Mouse (Mus musculus): ENCODE data around the gene Gins1. TPM values are rescaled to one million over a fixed set of nuclear protein-coding genes. Genes with fewer than 3 reads are reported as not detected.

The Gins1 gene
- polyA plus RNA-seq (2014; fragmentation: Nextera tagmentation; extraction: Ambion mirVana) = 62.8 and 77.8 TPM in 2 replicates

- Histone ChIP-seq H3K4me3 (ENCODE audit: low read length) (peak within 1 kb of the TSS; percentile 67), H3K9ac (ENCODE audit: low read depth, low read length) (peak within 1 kb of the TSS; percentile 62), H3K9me3 (ENCODE audit: control insufficient read depth, low read length) (no peaks in the 10 kb centered on the region), H3K4me1 (ENCODE audit: control insufficient read depth, insufficient read depth, low read length) (peaks cover 9% of the 10 kb centered on the region; the same call in 1 of the 2 replicates), H3K4me2 (replicated peaks; ENCODE audit: low read depth, low read length) (peak within 1 kb of the TSS; percentile 87), H3K27ac (ENCODE audit: low read depth, low read length) (peak within 1 kb of the TSS; percentile 90), H3K36me3 (ENCODE audit: control insufficient read depth, insufficient read depth, low read length) (no peaks in the 10 kb centered on the region), H3K27me3 (ENCODE audit: control insufficient read depth, insufficient read depth, low read length) (no peaks in the 10 kb centered on the region)
- 39% methylated on average over 9 of the region's 9 CpGs for WGBS
- no peak for ATAC-seq (ENCODE audit: low FRiP score, low TSS enrichment)
Measured at GRCm38 (mm10) chr2:150904936-150905450, at the start of gene Gins1. Gins1 (plus strand) TSS chr2:150905400.

DNA sequence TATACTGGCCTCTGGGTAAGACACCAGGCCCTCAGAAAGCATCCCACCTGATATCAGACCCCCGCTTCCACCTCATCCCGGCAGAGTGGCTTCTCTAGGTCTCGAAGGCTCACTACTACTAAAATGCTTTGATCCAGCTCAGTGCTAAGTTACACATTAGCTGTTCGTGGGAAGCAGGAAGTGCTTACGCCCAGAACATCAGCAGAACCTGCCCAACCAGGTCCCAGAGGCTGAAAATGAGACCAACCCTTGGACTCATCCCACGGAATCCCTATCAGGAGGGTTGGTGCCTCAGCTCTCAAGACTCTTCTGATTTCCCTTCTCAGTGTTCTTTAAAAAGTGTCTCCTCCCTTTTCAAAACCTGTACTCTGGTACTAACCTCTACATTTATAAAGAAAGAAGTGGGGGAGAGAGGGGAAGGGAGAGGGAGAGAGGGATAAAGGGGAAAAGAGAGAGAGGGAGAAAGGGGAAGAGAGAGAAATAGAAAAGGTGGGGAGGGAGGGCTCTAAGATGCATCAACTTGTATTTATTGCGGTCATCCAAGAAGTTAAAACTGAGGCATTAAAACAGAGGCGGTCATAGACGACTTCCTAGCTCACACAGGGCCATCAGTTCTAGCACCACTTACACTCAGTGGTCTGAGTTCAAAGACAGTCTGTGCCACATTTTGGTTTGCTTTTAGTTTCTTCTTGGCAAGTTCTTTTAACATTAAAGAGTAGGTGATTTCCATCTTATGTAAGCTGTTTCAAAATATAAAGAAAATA is 46.3 kb upstream of the Gins1 start:
- Histone ChIP-seq H3K9me3 (ENCODE audit: control insufficient read depth, low read length) (no peaks in the 10 kb centered on the region), H3K9ac (ENCODE audit: low read depth, low read length) (no peak overlapping the region), H3K4me1 (ENCODE audit: control insufficient read depth, insufficient read depth, low read length) (no peaks in the 10 kb centered on the region), H3K4me3 (ENCODE audit: low read length) (no peak overlapping the region), H3K36me3 (ENCODE audit: control insufficient read depth, insufficient read depth, low read length) (no peaks in the 10 kb centered on the region), H3K27ac (ENCODE audit: low read depth, low read length) (no peak overlapping the region), H3K27me3 (ENCODE audit: control insufficient read depth, insufficient read depth, low read length) (no peaks in the 10 kb centered on the region), H3K4me2 (replicated peaks; ENCODE audit: low read depth, low read length) (no peak overlapping the region)
- ATAC-seq (ENCODE audit: low FRiP score, low TSS enrichment) = no peak
- WGBS = 60% methylated on average over 9 of the region's 9 CpGs

DNA sequence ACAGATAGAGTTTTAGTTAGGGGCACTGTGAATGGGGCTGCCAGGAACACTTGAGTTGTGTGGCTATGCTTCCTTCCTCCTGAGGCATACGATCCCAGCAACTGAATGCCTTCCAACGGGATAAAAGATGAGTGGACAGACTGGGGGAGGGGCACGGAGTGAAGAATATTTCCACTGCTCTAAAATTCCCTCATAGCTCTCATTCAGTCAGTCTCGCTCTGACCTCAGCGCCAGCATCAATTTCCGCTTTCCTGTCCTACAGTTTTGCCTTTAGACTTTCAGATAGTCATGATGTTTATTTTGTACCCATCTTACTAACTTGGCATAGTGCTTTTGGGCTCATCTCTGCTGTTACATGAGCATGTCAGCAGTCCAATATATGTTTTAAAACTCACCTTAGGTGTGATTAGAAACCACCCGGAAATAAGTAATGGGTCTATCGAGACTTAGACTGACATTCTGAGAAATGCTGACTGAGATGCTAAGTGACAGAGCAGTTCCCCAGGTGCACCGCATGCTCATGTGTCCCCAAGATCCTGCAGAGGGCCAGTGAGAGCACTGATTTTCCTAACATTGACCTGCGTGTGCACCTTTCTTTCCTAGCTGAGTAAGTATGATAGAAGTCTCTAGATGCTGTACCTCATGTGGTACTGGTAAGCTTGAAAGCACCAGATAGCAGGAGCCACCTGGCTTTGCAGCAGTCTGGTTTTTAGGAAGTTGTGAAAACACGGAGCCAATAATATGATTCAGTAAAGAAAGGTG is 45.3 kb upstream of the Gins1 start:
- Histone ChIP-seq H3K27me3 (ENCODE audit: control insufficient read depth, insufficient read depth, low read length) (no peaks in the 10 kb centered on the region), H3K4me2 (replicated peaks; ENCODE audit: low read depth, low read length) (no peak overlapping the region), H3K4me3 (ENCODE audit: low read length) (no peak overlapping the region), H3K36me3 (ENCODE audit: control insufficient read depth, insufficient read depth, low read length) (no peaks in the 10 kb centered on the region), H3K4me1 (ENCODE audit: control insufficient read depth, insufficient read depth, low read length) (no peaks in the 10 kb centered on the region), H3K9me3 (ENCODE audit: control insufficient read depth, low read length) (no peaks in the 10 kb centered on the region), H3K27ac (ENCODE audit: low read depth, low read length) (no peak overlapping the region), H3K9ac (ENCODE audit: low read depth, low read length) (no peak overlapping the region)
- no peak for ATAC-seq (ENCODE audit: low FRiP score, low TSS enrichment)
- 80% methylated on average over 11 of the region's 11 CpGs for WGBS

GRCm38 (mm10) chr2:150861128-150861527 is 44.1 kb upstream of the Gins1 start:
- no peaks in the 10 kb centered on the region for H3K4me1 ChIP-seq (ENCODE audit: control insufficient read depth, insufficient read depth, low read length)
- no peaks in the 10 kb centered on the region for H3K9me3 ChIP-seq (ENCODE audit: control insufficient read depth, low read length)
- H3K4me3 ChIP-seq (ENCODE audit: low read length) = no peak overlapping the region
- H3K36me3 ChIP-seq (ENCODE audit: control insufficient read depth, insufficient read depth, low read length) = no peaks in the 10 kb centered on the region
- no peak overlapping the region for H3K4me2 ChIP-seq (replicated peaks; ENCODE audit: low read depth, low read length)
- 89% methylated on average over 2 of the region's 2 CpGs for WGBS
- H3K9ac ChIP-seq (ENCODE audit: low read depth, low read length) = no peak overlapping the region
- H3K27ac ChIP-seq (ENCODE audit: low read depth, low read length) = no peak overlapping the region
- no peaks in the 10 kb centered on the region for H3K27me3 ChIP-seq (ENCODE audit: control insufficient read depth, insufficient read depth, low read length)
- no peak for ATAC-seq (ENCODE audit: low FRiP score, low TSS enrichment)

- no peak for ATAC-seq (ENCODE audit: low FRiP score, low TSS enrichment)
- no peak overlapping the region for H3K4me2 ChIP-seq (replicated peaks; ENCODE audit: low read depth, low read length)
- no peaks in the 10 kb centered on the region for H3K4me1 ChIP-seq (ENCODE audit: control insufficient read depth, insufficient read depth, low read length)
- 90% methylated on average over 2 of the region's 2 CpGs for WGBS
- H3K27ac ChIP-seq (ENCODE audit: low read depth, low read length) = no peak overlapping the region
- H3K4me3 ChIP-seq (ENCODE audit: low read length) = no peak overlapping the region
- no peaks in the 10 kb centered on the region for H3K27me3 ChIP-seq (ENCODE audit: control insufficient read depth, insufficient read depth, low read length)
- H3K36me3 ChIP-seq (ENCODE audit: control insufficient read depth, insufficient read depth, low read length) = no peaks in the 10 kb centered on the region
- no peak overlapping the region for H3K9ac ChIP-seq (ENCODE audit: low read depth, low read length)
- no peaks in the 10 kb centered on the region for H3K9me3 ChIP-seq (ENCODE audit: control insufficient read depth, low read length)
Measured at GRCm38 (mm10) chr2:150867021-150867420, 38.2 kb upstream of the Gins1 start.

- Histone ChIP-seq H3K27me3 (ENCODE audit: control insufficient read depth, insufficient read depth, low read length) (no peaks in the 10 kb centered on the region), H3K4me1 (ENCODE audit: control insufficient read depth, insufficient read depth, low read length) (no peaks in the 10 kb centered on the region), H3K4me3 (ENCODE audit: low read length) (no peak overlapping the region), H3K9me3 (ENCODE audit: control insufficient read depth, low read length) (no peaks in the 10 kb centered on the region), H3K27ac (ENCODE audit: low read depth, low read length) (no peak overlapping the region), H3K36me3 (ENCODE audit: control insufficient read depth, insufficient read depth, low read length) (no peaks in the 10 kb centered on the region), H3K9ac (ENCODE audit: low read depth, low read length) (no peak overlapping the region), H3K4me2 (replicated peaks; ENCODE audit: low read depth, low read length) (no peak overlapping the region)
- ATAC-seq (ENCODE audit: low FRiP score, low TSS enrichment) = no peak
- 86% methylated on average over 1 of the region's 1 CpGs for WGBS
Measured at GRCm38 (mm10) chr2:150869446-150869845, 35.8 kb upstream of the Gins1 start.

DNA sequence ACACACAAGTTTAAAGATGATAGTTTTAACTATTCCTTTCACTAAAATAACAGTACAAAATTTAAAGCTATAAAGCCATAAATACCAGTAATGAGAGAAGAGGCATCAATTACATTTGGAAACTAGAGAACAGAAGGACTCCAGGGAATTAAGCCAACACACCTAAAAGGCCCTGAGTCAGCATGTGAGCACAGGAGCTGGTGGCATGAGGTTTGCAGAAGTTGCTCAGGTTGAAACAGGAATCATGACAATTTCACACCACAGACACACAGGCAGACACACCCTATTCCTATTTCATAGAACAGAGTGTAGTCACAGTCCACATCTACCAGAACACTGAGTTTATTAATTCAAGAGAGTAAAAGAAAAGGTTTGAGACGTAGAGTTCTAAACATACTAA is 30.7 kb upstream of the Gins1 start:
- Histone ChIP-seq H3K9ac (ENCODE audit: low read depth, low read length) (no peak overlapping the region), H3K4me1 (ENCODE audit: control insufficient read depth, insufficient read depth, low read length) (no peaks in the 10 kb centered on the region), H3K27ac (ENCODE audit: low read depth, low read length) (no peak overlapping the region), H3K27me3 (ENCODE audit: control insufficient read depth, insufficient read depth, low read length) (no peaks in the 10 kb centered on the region), H3K36me3 (ENCODE audit: control insufficient read depth, insufficient read depth, low read length) (no peaks in the 10 kb centered on the region), H3K4me2 (replicated peaks; ENCODE audit: low read depth, low read length) (no peak overlapping the region), H3K9me3 (ENCODE audit: control insufficient read depth, low read length) (no peaks in the 10 kb centered on the region), H3K4me3 (ENCODE audit: low read length) (no peak overlapping the region)
- WGBS = 88% methylated on average over 1 of the region's 1 CpGs
- no peak for ATAC-seq (ENCODE audit: low FRiP score, low TSS enrichment)

- Histone ChIP-seq H3K9ac (ENCODE audit: low read depth, low read length) (no peak overlapping the region), H3K27me3 (ENCODE audit: control insufficient read depth, insufficient read depth, low read length) (no peaks in the 10 kb centered on the region), H3K4me1 (ENCODE audit: control insufficient read depth, insufficient read depth, low read length) (no peaks in the 10 kb centered on the region), H3K4me3 (ENCODE audit: low read length) (no peak overlapping the region), H3K27ac (ENCODE audit: low read depth, low read length) (no peak overlapping the region), H3K4me2 (replicated peaks; ENCODE audit: low read depth, low read length) (no peak overlapping the region), H3K9me3 (ENCODE audit: control insufficient read depth, low read length) (no peaks in the 10 kb centered on the region), H3K36me3 (ENCODE audit: control insufficient read depth, insufficient read depth, low read length) (no peaks in the 10 kb centered on the region)
- WGBS = 100% methylated on average over 1 of the region's 1 CpGs
- ATAC-seq (ENCODE audit: low FRiP score, low TSS enrichment) = no peak
Measured at GRCm38 (mm10) chr2:150875226-150875625, 30.0 kb upstream of the Gins1 start.

DNA sequence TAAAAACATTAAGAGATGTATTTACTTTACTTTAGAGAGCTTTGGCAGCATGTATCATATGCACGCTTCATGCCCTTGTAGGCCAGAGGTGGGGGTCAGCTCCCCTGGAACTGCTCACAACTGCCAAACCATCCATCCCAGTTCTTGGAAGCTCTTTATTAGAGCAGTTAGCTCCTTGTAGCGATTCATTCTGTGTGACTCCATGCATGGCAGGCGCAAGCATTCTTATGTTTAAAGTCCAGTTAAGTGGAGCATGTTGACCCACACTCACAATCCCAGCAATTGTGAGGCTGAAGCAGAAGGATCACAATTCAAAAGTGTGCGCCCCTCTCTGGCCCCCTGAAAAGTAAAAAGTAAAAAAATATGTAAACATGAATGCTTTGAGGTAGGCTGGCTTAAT is 27.6 kb upstream of the Gins1 start:
- Histone ChIP-seq H3K27me3 (ENCODE audit: control insufficient read depth, insufficient read depth, low read length) (no peaks in the 10 kb centered on the region), H3K4me2 (replicated peaks; ENCODE audit: low read depth, low read length) (no peak overlapping the region), H3K36me3 (ENCODE audit: control insufficient read depth, insufficient read depth, low read length) (no peaks in the 10 kb centered on the region), H3K9me3 (ENCODE audit: control insufficient read depth, low read length) (no peaks in the 10 kb centered on the region), H3K27ac (ENCODE audit: low read depth, low read length) (no peak overlapping the region), H3K4me1 (ENCODE audit: control insufficient read depth, insufficient read depth, low read length) (no peaks in the 10 kb centered on the region), H3K9ac (ENCODE audit: low read depth, low read length) (no peak overlapping the region), H3K4me3 (ENCODE audit: low read length) (no peak overlapping the region)
- no peak for ATAC-seq (ENCODE audit: low FRiP score, low TSS enrichment)
- WGBS = 80% methylated on average over 4 of the region's 4 CpGs

All from kidney, embryonic 14.5 days (tissue).